Mouse (Mus musculus): Measurements from ENCODE around the gene Pllp. TPM values are rescaled to one million over a fixed set of nuclear protein-coding genes. Genes with fewer than 3 reads are reported as not detected.
A peak's percentile ranks its signal among the peaks of the same experiment; 100 is the strongest.

The Pllp gene
- total RNA-seq (2015), result not detected in 2 replicates
- not detected in 2 replicates for total RNA-seq (2017)

DNA sequence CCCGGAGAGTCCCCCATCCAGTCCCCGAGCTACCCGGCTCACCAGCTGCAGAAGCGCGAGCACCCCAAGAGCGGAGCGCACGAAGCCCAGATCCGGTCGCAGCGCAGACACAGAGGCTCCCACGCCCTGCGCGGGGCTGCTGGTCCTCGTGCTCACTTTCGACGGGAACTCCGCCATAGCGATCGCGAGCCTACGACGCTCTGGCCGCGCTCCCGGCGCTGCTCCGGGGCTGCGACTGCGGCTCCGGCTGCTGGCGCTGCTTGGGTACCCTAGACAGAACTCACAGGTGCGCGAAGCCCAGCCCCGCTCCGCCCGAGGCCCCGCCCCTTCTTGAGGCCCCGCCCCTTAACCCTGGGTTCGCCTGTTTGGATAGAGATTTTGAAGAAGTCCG lies at the start of gene Pllp:
Pllp (minus strand) TSS at position 285 of the 391 bp plus-strand sequence.
- ATAC-seq (ENCODE audit: poor library complexity, severe bottlenecking), result peak; percentile 79

DNA sequence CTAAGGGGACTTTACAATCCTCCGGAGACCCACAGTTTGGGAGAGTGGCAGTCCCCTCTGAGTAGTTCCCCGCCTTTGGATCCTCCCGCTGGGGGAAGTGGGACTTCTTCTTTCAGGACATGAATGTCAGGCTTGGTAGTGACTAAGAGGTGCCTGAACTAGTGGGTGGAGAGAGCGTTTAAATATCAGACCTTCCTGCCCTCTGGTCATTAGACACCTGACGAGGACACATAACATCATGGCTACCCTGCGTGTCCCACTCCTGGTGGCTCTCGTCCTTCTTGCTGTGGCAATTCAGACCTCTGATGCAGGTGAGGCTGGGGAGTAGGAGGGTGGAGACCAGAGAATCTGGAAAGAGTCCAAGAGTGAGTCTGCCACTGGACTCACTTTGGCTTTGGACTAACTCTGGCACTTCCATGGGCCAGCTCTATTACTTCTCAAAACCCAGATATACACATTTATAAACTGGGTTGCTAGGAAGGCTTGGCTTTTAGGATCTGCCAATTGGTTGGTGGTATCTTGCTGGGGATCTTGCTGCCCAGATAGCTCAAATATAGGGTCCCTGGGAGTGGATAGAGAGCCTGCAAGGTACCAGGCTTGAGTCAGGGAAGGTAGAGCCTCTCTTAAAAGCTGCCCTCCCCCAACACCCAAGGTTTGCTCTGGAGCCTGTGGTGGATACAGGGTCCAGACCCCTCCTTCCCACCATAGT lies 49.6 kb upstream of the Pllp start, which contains the start of gene Ccl22:
Ccl22 (plus strand) TSS at position 115 of the 709 bp plus-strand sequence.
- no peak for ATAC-seq (ENCODE audit: poor library complexity, severe bottlenecking)

- ATAC-seq (ENCODE audit: poor library complexity, severe bottlenecking), result no peak
These were observed 48.9 kb upstream of the Pllp start for GRCm38 (mm10) chr8:94744972-94745371.

DNA sequence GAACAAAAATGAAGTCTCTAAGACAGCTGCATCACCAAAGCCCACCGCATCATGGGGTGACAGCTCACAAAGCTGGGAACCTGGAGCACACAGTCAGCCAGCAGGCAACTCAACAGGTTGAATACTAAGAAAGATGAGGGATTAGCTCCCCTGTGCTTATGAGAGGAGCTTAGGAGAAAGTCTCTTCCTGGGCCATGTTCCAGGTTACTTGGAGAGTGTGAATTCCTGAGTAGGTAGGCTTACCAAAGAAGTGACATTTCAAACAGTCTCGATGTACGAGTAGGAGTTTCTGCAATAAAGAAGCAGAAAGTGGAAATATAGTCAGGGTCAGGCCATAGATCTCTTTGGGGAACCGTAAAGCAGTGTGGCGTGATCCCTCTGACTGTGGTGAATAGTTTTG lies 48.4 kb upstream of the Pllp start:
- no peak for ATAC-seq (ENCODE audit: poor library complexity, severe bottlenecking)

DNA sequence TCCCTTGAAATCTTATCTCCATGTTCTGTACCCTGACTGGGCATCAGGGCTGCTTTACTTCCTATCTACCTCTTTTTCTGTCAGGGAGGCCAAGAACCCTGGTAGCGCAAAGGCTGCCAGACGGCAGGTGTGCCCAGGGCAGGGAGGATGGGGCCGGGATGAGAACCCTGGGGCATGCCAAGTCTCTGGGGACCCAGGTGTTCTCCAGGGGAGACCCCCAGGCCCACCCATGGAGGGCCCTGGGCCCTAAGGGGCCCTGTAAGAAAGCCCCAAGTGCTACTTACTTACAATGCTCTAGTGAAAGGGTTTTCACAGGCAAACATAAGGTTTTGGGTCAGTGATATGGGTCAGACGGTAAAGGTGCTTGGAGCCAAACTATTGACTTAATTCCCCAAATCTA lies 45.6 kb upstream of the Pllp start:
- no peak for ATAC-seq (ENCODE audit: poor library complexity, severe bottlenecking)

- no peak for ATAC-seq (ENCODE audit: poor library complexity, severe bottlenecking)
These were observed 44.5 kb upstream of the Pllp start for GRCm38 (mm10) chr8:94740591-94740990.

DNA sequence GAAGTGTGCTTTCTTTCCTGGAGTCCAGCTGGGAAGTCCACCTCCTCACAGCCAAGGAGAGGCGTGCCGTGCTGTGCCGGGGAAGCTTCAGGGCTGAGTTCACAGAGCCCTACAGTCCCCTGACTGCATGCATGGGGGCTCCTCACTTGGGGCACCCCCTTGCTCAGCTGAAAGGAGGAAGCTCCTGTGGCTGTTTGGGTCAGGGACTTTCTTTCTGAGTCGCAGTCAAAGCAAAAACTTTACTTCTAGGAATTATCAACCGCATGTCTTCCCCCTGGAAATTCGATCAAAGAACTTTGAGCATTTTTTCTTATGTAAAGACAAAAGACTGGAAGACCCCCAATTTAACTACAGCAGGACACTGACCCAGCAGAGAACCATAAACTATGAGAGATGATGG lies 43.8 kb upstream of the Pllp start:
- no peak for ATAC-seq (ENCODE audit: poor library complexity, severe bottlenecking)

DNA sequence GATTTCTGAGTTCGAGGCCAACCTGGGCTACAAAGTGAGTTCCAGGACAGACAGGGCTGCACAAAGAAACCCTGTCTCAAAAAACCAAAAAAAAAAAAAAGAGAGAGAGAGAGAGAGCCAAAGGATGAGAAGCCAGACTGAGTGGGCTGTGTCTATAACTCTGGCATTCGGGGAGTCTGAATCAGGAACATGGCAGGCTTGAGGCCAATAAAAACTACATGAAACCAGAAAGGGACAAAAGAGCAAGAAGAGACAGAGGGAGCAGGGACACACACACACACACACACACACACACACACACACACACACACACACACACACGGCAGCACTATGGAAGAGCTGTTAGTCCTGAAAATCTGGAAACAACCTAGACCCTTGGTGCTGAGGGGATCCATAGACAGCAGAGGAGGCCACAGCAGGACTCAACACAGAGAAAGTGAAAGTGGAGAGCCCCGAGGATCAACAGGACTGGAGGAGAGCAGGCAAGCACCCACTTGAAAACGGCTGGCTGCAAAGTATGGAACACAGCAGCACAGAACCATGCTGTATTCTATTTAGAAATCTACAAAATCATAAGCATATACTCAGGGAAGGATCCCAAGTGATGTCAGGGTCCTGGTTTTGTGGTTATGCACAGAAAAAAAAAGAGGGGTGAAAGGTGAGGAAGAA lies 39.5 kb upstream of the Pllp start:
- 0 out of 2 replicates have a peak, but pooled peaks have one; percentile 30 for ATAC-seq (ENCODE audit: poor library complexity, severe bottlenecking)

- ATAC-seq (ENCODE audit: poor library complexity, severe bottlenecking), result no peak
These were observed 38.8 kb upstream of the Pllp start for GRCm38 (mm10) chr8:94734735-94735350.

DNA sequence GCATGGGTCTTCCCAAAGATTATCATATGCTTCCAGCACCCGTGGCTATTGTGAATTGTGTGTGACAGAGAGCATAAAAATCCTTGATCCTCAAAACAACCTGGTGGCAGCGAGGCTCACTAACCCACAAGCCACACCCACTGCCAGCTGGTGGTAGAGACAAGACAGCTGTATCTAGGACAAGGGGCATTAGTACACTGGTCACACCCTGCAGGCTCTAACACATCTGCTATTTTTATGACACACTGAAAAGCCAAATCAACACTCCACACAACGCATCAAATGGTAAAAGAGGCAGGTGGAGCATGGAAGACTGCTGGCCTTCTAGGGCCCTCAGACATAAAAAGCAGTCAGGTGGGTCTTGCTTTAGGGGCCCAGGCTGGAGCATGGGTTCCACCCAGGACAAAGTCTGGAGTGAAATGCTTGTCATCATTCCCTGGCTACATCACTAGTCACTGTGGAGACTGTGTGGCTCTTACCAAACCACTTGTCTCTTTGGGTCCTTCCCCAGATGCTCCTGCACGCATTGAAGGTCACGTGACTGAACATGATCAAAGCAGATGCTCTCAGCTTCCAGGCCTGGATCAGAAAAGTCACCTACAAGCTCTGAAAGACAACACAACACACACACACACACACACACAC lies 37.9 kb upstream of the Pllp start:
- ATAC-seq (ENCODE audit: poor library complexity, severe bottlenecking), result peak; percentile 60

DNA sequence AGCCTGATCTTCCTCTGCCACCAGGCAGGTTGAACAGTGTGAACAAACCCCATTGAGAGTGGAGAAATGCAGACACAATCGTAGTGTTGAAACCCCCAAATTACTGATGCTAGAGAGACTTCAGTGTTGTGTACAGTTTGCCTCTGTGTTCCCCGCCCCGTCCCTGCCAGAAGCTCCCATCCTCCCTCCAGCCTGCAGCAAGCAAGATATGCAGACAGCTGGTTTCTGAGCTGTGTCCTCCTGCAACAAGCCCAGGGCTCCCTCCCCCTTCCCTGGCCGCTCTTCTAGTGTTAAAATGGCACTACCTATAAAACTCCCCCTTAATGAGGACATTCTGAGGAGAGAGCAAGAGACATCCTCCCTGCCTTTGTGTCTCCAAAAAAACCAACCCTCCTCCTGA lies 33.2 kb upstream of the Pllp start:
- no peak for ATAC-seq (ENCODE audit: poor library complexity, severe bottlenecking)

GRCm38 (mm10) chr8:94725998-94726397 lies 29.9 kb upstream of the Pllp start:
- ATAC-seq (ENCODE audit: poor library complexity, severe bottlenecking), result no peak

- no peak for ATAC-seq (ENCODE audit: poor library complexity, severe bottlenecking)
These were observed 20.8 kb upstream of the Pllp start for GRCm38 (mm10) chr8:94716841-94717240.

- no peak for ATAC-seq (ENCODE audit: poor library complexity, severe bottlenecking)
These were observed 19.8 kb upstream of the Pllp start for GRCm38 (mm10) chr8:94715871-94716270.

DNA sequence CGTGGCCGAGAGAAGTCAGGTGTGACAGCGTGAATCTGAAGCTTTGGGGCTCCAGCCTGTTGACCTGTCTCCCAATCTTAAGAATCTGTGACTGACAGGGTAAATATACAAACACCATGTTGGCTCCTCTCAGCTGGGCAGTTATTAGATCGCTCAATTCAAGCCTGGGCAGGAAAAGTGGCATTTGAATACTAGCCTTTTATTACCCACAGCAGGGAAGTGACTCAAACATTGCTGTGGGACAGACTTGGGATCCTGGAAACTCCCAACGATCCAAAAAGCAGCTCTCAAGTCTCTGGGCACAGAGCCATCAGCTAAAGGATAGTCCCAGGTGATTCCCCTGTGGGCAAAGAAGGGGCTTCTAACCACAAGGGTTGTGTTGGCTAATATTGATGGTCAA lies 18.5 kb upstream of the Pllp start:
- no peak for ATAC-seq (ENCODE audit: poor library complexity, severe bottlenecking)

DNA sequence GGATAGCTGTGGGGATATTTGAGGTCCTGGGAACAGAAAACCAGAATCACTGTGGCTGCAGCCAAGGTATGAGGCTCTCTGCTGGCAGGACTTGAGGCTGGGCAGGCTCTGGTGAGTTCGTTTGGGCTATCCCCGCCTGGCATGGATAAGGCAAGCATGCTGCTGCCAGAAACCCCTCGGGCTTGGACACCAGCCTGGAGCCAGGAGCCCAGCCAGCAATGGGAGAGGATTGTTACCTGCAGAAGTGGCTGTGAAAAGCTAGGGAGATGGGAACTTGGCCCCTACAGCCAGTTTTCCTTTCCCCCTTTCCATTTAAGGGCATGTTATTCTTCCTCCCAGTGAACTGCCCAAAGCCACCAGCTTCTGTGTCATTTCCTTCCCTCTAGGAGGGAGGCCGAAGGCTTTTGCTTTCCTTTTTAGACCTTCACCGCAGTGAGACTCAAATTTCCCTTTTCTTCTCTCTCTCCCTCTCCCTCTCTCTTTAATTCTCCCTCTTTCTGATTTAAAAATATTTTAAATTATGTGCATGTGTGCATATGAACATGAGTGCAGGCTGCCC lies 15.2 kb upstream of the Pllp start:
- ATAC-seq (ENCODE audit: poor library complexity, severe bottlenecking), result peak; percentile 87

GRCm38 (mm10) chr8:94710336-94710735 lies 14.3 kb upstream of the Pllp start:
- ATAC-seq (ENCODE audit: poor library complexity, severe bottlenecking), result no peak

DNA sequence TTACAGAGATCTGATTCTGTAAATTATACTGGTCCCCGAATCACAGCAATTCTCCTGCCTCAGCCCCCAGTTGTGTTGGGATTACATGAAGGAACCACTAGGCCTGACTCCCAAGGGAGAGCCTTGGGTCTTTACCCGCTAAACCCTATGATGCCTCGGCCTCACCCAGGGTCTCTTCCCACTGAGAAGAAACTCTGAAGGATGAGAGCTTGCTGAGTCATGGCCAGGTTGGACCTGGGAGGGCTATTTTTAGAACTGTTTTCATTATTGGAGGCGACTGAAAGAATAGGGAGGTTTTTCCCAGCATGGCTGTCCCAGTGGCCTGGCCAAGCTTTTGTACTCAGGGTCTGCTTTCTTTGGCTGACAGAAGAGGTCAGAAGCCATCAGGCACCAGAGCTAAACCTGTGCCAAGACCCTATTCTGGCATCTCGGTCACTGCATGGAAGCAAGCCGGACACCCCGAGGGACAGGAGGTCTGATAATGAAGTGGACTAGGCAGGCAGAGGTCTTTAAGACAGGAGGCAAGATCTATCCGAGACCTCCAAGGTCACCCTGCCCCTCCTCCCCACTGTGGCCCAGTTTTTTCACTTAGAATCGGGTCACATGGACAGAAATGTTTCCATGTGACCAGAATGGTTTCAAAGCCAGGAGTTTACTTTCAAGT lies 10.8 kb upstream of the Pllp start:
- no peak for ATAC-seq (ENCODE audit: poor library complexity, severe bottlenecking)

DNA sequence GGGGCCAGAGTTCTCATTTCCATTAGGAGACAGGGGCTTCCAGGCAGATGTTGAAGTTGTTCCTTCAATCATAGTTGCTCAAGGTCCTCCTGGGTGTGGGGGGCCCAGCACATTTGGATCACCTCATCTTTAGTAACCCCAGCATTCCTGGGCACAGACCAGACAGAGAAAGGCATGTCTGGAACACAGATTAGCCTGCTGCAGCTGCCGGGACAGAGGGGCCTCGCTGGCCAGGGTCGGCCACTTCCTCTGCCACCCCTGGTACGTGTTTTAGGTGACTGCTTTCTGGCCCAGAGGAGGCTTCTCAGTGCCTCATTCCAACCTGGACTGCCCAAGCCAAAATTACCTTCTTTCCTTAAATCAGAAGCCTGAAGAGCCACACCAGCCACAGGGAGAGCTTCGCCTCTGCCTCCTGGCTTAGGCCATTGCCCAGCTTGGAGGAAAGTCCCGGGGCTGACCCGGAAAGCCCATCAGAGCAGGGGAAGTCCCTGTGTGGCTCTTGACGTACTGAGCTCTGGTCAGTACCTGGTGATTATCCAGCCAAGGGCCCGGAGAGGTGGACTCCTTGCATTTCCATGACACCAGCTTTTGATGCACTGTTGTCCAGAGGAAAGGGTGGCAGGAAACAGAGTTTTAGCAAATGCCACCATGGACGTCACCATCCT lies 9.6 kb upstream of the Pllp start:
- no peak for ATAC-seq (ENCODE audit: poor library complexity, severe bottlenecking)

DNA sequence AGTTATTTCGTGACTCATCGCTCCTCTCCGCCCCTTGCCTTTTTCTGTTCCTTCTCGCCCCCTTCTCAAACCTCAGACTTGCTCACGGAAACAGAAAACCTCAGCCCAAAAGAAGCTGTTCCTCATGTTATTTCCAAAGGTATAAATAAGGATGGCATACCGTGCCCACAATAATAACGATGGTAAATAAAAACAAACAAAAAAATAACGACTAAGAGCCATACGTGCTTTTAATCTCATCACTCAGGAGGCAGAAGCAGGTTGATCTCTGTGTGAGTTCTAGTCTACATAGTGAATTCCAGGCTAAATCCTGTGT lies 8.5 kb upstream of the Pllp start:
- ATAC-seq (ENCODE audit: poor library complexity, severe bottlenecking), result no peak

All from megakaryocyte, adult 5-6 weeks (primary cell).